Mouse (Mus musculus): ENCODE data around the gene Olfr780.

GRCm38 (mm10) chr10:129348550-129348949 is 30.6 kb downstream of the Olfr780 start, which contains the start of gene Olfr782:
- TF ChIP-seq CTCF (IDR thresholded peaks at IDR 0.05; ENCODE audit: low read depth, low read length) = no peak
- TF ChIP-seq POLR2A (IDR thresholded peaks at IDR 0.05; ENCODE audit: borderline replicate concordance, low read depth, low read length) = no peak

All from bone marrow macrophage, adult 2 months (primary cell).